ENCODE assay signal across 29 mouse cellular contexts in the genomic region with DNA sequence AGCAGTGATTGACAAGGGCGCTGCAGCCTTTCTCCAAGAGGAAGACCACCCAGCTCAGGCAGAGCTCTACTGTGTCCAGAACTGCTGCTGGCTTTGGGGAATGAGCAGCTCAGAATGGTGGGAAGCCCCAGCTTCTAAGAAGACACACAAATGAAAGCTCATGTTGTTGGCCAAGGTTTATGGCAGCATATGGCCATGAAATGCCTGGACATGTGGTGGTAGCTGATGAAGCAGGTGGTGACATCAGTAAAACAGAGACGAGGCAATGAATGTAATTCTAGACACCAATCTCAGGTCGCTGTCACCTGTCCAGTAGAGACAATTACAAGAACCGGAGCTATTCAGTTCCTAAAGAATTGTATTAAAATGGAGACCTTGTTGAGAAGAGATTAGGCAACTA. TPM values are rescaled to one million over a fixed set of nuclear protein-coding genes. Genes with fewer than 3 reads are reported as not detected.
A peak's percentile ranks its signal among the peaks of the same experiment; 100 is the strongest.
DNase-seq lines count a peak whose midpoint lies in the region; ATAC-seq and TF ChIP-seq lines count a peak whose summit lies in the region.
"Had no signal": no experiment of that assay in that cellular context is flagged by ENCODE, and none has a peak within 500 bp of the region (broad histone marks: within the 10 kb centered on the region; RNA-seq: fewer than 3 reads in every experiment).

No protein-coding gene starts in this region.

- peak; percentile 54 for DNase-seq in forebrain, embryonic 14.5 days (ENCODE audit: low spot score)
- no peak for DNase-seq in forebrain, embryonic 10.5 days (ENCODE audit: extremely low spot score, low spot score)
- peak; percentile 46 for DNase-seq in left cerebral cortex, postnatal 4 days
- no peak for DNase-seq in left cerebral cortex, postnatal 10 days (ENCODE audit: extremely low spot score in 1 of 2, low spot score in 2 of 2)
- peak; percentile 95 to 98 for DNase-seq in cerebellum, adult 2 months
- DNase-seq in cerebellum, postnatal 36 days: peak; percentile 89 to 97
- DNase-seq in thymus, postnatal 4 days: no peak
- DNase-seq: adrenal gland, postnatal 36 days; gastrocnemius, postnatal 36 days; heart, postnatal 10 days; kidney, adult 9 months; kidney, postnatal 25 days; right cerebral cortex, adult 18-20 months had no signal

- H3K27me3 ChIP-seq in forebrain, embryonic 14.5 days (replicated peaks; ENCODE audit: control insufficient read depth, insufficient read depth, low read length): no peaks in the 10 kb centered on the region
- no peaks in the 10 kb centered on the region for H3K27me3 ChIP-seq in forebrain, embryonic 10.5 days (ENCODE audit: poor library complexity, severe bottlenecking)
- H3K27me3 ChIP-seq in cerebellum, adult 2 months (ENCODE audit: control insufficient read depth, insufficient read depth, low read length): no peaks in the 10 kb centered on the region
- no peaks in the 10 kb centered on the region for H3K27me3 ChIP-seq in intestine, postnatal 0 days (replicated peaks; ENCODE audit: control insufficient read depth, insufficient read depth, low read length)
- H3K27me3 ChIP-seq: hindbrain, embryonic 12.5 days; limb, embryonic 15.5 days; liver, embryonic 15.5 days; neural tube, embryonic 13.5 days had no signal

- no peak for TF ChIP-seq CTCF in cerebellum, adult 2 months (IDR thresholded peaks at IDR 0.05; ENCODE audit: borderline replicate concordance, insufficient read depth, low read depth, low read length)
- TF ChIP-seq CTCF in intestine, postnatal 0 days (IDR thresholded peaks at IDR 0.05; ENCODE audit: low read depth): no peak

- no peak overlapping the region for H3K4me2 ChIP-seq in forebrain, embryonic 14.5 days (ENCODE audit: low read length)
- no peak overlapping the region for H3K4me2 ChIP-seq in intestine, postnatal 0 days (replicated peaks; ENCODE audit: low read depth)
- H3K4me2 ChIP-seq: hindbrain, embryonic 12.5 days; limb, embryonic 15.5 days; liver, embryonic 15.5 days; neural tube, embryonic 13.5 days had no signal

- intact Hi-C loops in left cerebral cortex, postnatal 4 days (cut with DNase I): no loop called here
- intact Hi-C loops in left cerebral cortex, postnatal 10 days (cut with DNase I): loop anchor here (10.0 kb wide), 1 partner anchor 120 kb away; no protein-coding TSS in a partner anchor

- no peak overlapping the region for H3K27ac ChIP-seq in forebrain, embryonic 14.5 days (ENCODE audit: low read depth, low read length)
- H3K27ac ChIP-seq in forebrain, embryonic 10.5 days: no peak overlapping the region
- peak overlapping the region; percentile 62 for H3K27ac ChIP-seq in cerebellum, adult 2 months (ENCODE audit: insufficient read depth, low read length)
- H3K27ac ChIP-seq in intestine, postnatal 0 days (ENCODE audit: low read depth, low read length): no peak overlapping the region
- H3K27ac ChIP-seq: heart, embryonic 10.5 days; hindbrain, embryonic 12.5 days; limb, embryonic 15.5 days; liver, embryonic 15.5 days; macrophage; midbrain, embryonic 10.5 days; neural tube, embryonic 13.5 days had no signal

- no peak overlapping the region for H3K9ac ChIP-seq in forebrain, embryonic 14.5 days (ENCODE audit: low read length)
- H3K9ac ChIP-seq in intestine, postnatal 0 days (ENCODE audit: low read depth, low read length): no peak overlapping the region
- H3K9ac ChIP-seq: hindbrain, embryonic 12.5 days; limb, embryonic 15.5 days; liver, embryonic 15.5 days; neural tube, embryonic 13.5 days had no signal

- H3K4me3 ChIP-seq in forebrain, embryonic 14.5 days (ENCODE audit: low read depth, low read length): no peak overlapping the region
- no peak overlapping the region for H3K4me3 ChIP-seq in forebrain, embryonic 10.5 days
- H3K4me3 ChIP-seq in cerebellum, adult 2 months (replicated peaks; ENCODE audit: insufficient read depth, low read depth, low read length): no peak overlapping the region
- H3K4me3 ChIP-seq in intestine, postnatal 0 days (ENCODE audit: low read depth, low read length): no peak overlapping the region
- H3K4me3 ChIP-seq: heart, embryonic 10.5 days; hindbrain, embryonic 12.5 days; limb, embryonic 15.5 days; liver, embryonic 15.5 days; midbrain, embryonic 10.5 days; neural tube, embryonic 13.5 days had no signal

- ATAC-seq in forebrain, embryonic 14.5 days: no peak
- ATAC-seq in intestine, postnatal 0 days: no peak
- ATAC-seq: CD4-positive, CD25-positive, alpha-beta regulatory T cell, adult 4 months; inflammation-experienced regulatory T-cells, adult 6 months had no signal

- H3K9me3 ChIP-seq in forebrain, embryonic 14.5 days (replicated peaks; ENCODE audit: control insufficient read depth, low read length): no peaks in the 10 kb centered on the region
- no peaks in the 10 kb centered on the region for H3K9me3 ChIP-seq in forebrain, embryonic 10.5 days
- H3K9me3 ChIP-seq in intestine, postnatal 0 days (ENCODE audit: control insufficient read depth): no peaks in the 10 kb centered on the region
- H3K9me3 ChIP-seq: heart, embryonic 10.5 days; hindbrain, embryonic 12.5 days; limb, embryonic 15.5 days; liver, embryonic 15.5 days; midbrain, embryonic 10.5 days; neural tube, embryonic 13.5 days had no signal

- peak; percentile 46; the same call in 1 of the 2 replicates for TF ChIP-seq POLR2A in cerebellum, adult 2 months (IDR thresholded peaks at IDR 0.05; ENCODE audit: borderline replicate concordance, insufficient read depth, low read length)

- H3K4me1 ChIP-seq in forebrain, embryonic 14.5 days (ENCODE audit: control insufficient read depth, insufficient read depth, low read length): peaks cover 11% of the 10 kb centered on the region; the same call in 1 of the 2 replicates
- H3K4me1 ChIP-seq in forebrain, embryonic 10.5 days: no peaks in the 10 kb centered on the region
- peaks cover 29% of the 10 kb centered on the region for H3K4me1 ChIP-seq in cerebellum, adult 2 months (ENCODE audit: control insufficient read depth, insufficient read depth, low read length)
- no peaks in the 10 kb centered on the region for H3K4me1 ChIP-seq in intestine, postnatal 0 days (replicated peaks; ENCODE audit: control insufficient read depth, insufficient read depth, low read length)
- H3K4me1 ChIP-seq: heart, embryonic 10.5 days; hindbrain, embryonic 12.5 days; limb, embryonic 15.5 days; liver, embryonic 15.5 days; midbrain, embryonic 10.5 days had no signal

- WGBS in forebrain, embryonic 14.5 days: 77% methylated on average over 4 of the region's 4 CpGs
- 93% methylated on average over 4 of the region's 4 CpGs for WGBS in forebrain, embryonic 10.5 days
- 15% methylated on average over 4 of the region's 4 CpGs for whole genome bisulfite sequencing in cerebellum, adult 2 months
- 92% methylated on average over 4 of the region's 4 CpGs for WGBS in intestine, postnatal 0 days

- H3K36me3 ChIP-seq in forebrain, embryonic 14.5 days (ENCODE audit: control insufficient read depth, insufficient read depth, low read length): peaks cover 37% of the 10 kb centered on the region
- H3K36me3 ChIP-seq in forebrain, embryonic 10.5 days (replicated peaks): peaks cover 80% of the 10 kb centered on the region
- H3K36me3 ChIP-seq in intestine, postnatal 0 days (ENCODE audit: control insufficient read depth, insufficient read depth): peaks cover 65% of the 10 kb centered on the region

RNA-seq across cellular contexts. Expression of a gene that starts 20.1 kb away (rescaled TPM):
- 1.3 and 1.4 TPM in 2 replicates for polyA plus RNA-seq in forebrain, embryonic 14.5 days (2014; fragmentation: Nextera tagmentation; extraction: Ambion mirVana)
- 1.3 and 2.2 TPM in 2 replicates for polyA plus RNA-seq in forebrain, embryonic 10.5 days (2016; fragmentation: Nextera tagmentation; extraction: Ambion mirVana)
- 1 to 10 TPM; 3.9 to 5.0 TPM for total RNA-seq in left cerebral cortex, postnatal 4 days (2021)
- 1 to 10 TPM; 3.4 to 4.2 TPM for total RNA-seq in left cerebral cortex, postnatal 10 days (2021)
- polyA plus RNA-seq in cerebellum, adult 2 months (2012; rRNA removed): 8.5 and 10.4 TPM in 2 replicates
- 1.1 TPM in 2 replicates for polyA plus RNA-seq in intestine, postnatal 0 days (2015; fragmentation: Nextera tagmentation; extraction: Ambion mirVana)

RNA-seq across cellular contexts. Expression of a gene that starts 26.8 kb away (rescaled TPM):
- 83.9 and 90.7 TPM in 2 replicates for polyA plus RNA-seq in forebrain, embryonic 14.5 days (2014; fragmentation: Nextera tagmentation; extraction: Ambion mirVana)
- 132 and 137 TPM in 2 replicates for polyA plus RNA-seq in forebrain, embryonic 10.5 days (2016; fragmentation: Nextera tagmentation; extraction: Ambion mirVana)
- total RNA-seq in left cerebral cortex, postnatal 4 days (2021): 10 to 100 TPM; 71.4 to 72.0 TPM
- total RNA-seq in left cerebral cortex, postnatal 10 days (2021): 10 to 100 TPM; 40.8 to 42.5 TPM
- polyA plus RNA-seq in cerebellum, adult 2 months (2012; rRNA removed): 121 and 131 TPM in 2 replicates
- 50.2 and 50.4 TPM in 2 replicates for polyA plus RNA-seq in intestine, postnatal 0 days (2015; fragmentation: Nextera tagmentation; extraction: Ambion mirVana)

RNA-seq across cellular contexts. Expression of a gene that starts 27.9 kb away (rescaled TPM):
- 28.6 and 36.9 TPM in 2 replicates for polyA plus RNA-seq in forebrain, embryonic 14.5 days (2014; fragmentation: Nextera tagmentation; extraction: Ambion mirVana)
- 24.0 and 25.4 TPM in 2 replicates for polyA plus RNA-seq in forebrain, embryonic 10.5 days (2016; fragmentation: Nextera tagmentation; extraction: Ambion mirVana)
- total RNA-seq in left cerebral cortex, postnatal 4 days (2021): 10 to 100 TPM; 90.1 to 93.0 TPM
- 10 to 100 TPM; 93.0 to 95.6 TPM for total RNA-seq in left cerebral cortex, postnatal 10 days (2021)
- polyA plus RNA-seq in cerebellum, adult 2 months (2012; rRNA removed): 130 and 149 TPM in 2 replicates
- polyA plus RNA-seq in intestine, postnatal 0 days (2015; fragmentation: Nextera tagmentation; extraction: Ambion mirVana): 3.1 and 3.5 TPM in 2 replicates

RNA-seq across cellular contexts. Expression of a gene that starts 41.3 kb away (rescaled TPM):
- 13.4 TPM in 1 of 2 replicates, not detected in the other for polyA plus RNA-seq in forebrain, embryonic 14.5 days (2014; fragmentation: Nextera tagmentation; extraction: Ambion mirVana)
- polyA plus RNA-seq in forebrain, embryonic 10.5 days (2016; fragmentation: Nextera tagmentation; extraction: Ambion mirVana): not detected in 2 replicates
- total RNA-seq in left cerebral cortex, postnatal 4 days (2021): not detected
- not detected for total RNA-seq in left cerebral cortex, postnatal 10 days (2021)
- polyA plus RNA-seq in cerebellum, adult 2 months (2012; rRNA removed): not detected in 2 replicates
- 3.5 TPM in 1 of 2 replicates, not detected in the other for polyA plus RNA-seq in intestine, postnatal 0 days (2015; fragmentation: Nextera tagmentation; extraction: Ambion mirVana)
- total RNA-seq: adrenal gland, postnatal 36 days; ES-E14; gastrocnemius, postnatal 36 days; layer of hippocampus, postnatal 36 days; left cerebral cortex, postnatal 25 days had no signal
- polyA plus RNA-seq: CD4-positive, CD25-positive, alpha-beta regulatory T cell, adult 4 months; forebrain, embryonic 11.5 days; heart, embryonic 10.5 days; inflammation-experienced regulatory T-cells, adult 6 months; liver, embryonic 15.5 days; lung, embryonic 16.5 days; macrophage; midbrain, embryonic 10.5 days; small intestine, adult 2 months had no signal

Comparison
In these comparisons a context has a peak if more than half of its experiments do, and no peak if none do; other contexts are left out.
1. DNase-seq: peak in forebrain, embryonic 14.5 days (single experiment), left cerebral cortex, postnatal 4 days (single experiment), cerebellum, adult 2 months (2 of 2) and cerebellum, postnatal 36 days (2 of 2); none in forebrain, embryonic 10.5 days (single experiment), left cerebral cortex, postnatal 10 days (0 of 2) and thymus, postnatal 4 days (single experiment).